Mouse (Mus musculus) urinary bladder, postnatal 36 days (tissue): ENCODE measurements around the gene Dolk.

Experiments used
- DNase-seq, 2 experiments: peaks; one replicate each; pipeline ENCODE4 v3.0.0; 2022; ENCODE audit warnings: low spot score in 2 of 2, mixed read lengths in 1 of 2

The Dolk gene

DNA sequence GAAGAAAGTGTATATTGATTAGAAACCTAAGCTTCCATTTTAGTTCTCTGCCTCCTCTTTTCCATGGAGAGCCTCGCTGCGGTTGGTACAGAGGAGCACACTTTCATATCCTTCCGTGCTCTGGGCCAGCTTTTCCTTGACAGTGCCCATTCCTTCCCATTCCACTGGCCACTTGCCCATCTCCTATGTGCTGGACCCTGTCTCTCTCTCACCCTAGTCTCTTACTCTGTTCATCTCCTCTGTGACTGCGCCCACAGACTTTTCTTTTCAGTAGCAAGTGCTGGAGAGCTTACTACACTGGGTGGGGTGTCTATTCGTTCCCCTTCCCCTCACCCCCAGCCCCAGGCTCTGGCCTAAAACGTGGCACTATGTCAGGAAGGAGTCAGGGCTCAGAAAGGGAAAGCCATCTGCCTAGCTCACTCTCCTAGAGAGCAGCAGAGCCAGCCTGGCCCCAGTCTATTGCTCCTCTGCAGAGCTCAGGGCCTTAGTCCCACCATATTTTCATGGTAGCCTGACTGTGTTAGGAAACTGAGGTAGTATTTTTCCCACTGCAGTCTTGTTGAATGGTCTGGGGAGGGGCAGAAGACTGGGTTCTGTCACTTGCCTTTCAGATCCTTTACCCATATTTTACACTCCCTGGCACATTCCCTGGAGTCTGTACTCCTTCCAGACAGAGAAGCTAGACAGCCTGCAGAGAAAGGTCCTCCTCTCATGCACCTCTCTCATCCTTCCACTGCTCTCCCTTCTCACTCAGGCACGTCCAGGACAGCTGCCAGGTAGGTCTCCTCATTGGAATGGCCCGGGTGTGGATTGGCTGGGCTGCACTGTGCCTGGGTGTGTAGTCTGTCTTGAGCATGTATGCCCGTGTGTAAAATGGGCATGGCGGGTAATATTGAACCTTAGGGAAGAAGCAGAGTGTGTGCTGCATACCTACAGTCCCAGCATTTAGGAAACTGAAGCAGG, 35.7 kb downstream of the Dolk start:
- no peak for DNase-seq

DNA sequence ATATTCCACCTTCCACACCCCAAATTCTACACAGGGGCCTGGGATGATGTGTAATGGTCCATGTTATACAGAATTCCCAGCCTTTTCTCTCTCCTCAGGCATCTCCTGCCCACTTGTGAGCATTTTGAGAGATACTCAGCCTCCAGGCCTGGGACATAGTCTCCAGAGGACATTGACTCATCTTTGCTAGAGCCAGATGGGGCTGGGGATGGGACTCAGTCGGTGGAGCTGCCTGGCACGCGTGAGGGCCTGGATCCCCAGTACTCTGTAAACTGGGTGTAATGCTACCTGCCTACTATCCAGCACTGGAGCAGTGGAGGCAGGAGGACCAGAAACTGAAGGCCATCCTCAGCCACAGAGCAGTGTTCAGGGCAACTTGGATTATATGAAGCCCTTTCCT, 37.0 kb downstream of the Dolk start:
- DNase-seq, result no peak

DNA sequence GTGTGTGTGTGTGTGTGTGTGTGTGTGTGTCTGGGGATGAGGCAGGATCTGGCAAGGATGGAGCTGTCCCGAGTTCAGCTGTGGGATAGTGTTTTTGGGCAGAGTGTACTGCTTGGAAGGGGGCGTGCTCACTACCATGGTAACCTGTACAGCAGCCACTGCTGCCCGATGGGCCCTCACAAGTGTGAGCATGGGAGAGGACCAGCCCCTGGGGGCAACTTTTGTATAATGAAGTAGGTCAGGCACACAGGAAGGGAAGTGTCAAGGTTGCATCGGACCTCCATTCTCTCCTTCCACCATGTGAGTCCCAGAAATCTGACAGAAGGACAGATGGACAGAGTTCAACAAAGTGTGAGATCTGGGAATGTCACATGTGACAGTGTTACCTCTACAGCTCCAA, 38.5 kb downstream of the Dolk start:
- no peak for DNase-seq

DNA sequence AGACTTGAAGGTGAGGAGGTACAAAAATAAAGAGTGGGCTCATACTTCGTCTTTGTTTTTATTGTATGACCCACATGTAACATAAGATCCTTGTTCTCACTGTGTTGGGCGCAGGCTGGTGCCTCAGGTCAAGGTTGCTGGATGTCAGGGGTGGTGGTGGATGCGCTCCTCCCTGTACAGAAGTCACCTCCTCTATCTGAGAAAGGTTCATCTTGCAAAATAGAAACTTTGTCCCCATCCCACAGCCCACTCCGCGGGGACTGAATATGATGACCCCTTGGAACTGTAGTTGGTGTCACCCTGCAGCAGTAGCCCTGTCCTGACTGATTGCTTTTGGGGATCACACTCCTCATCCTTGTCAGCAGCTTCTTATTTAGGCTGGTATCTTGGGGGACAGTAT, 39.1 kb downstream of the Dolk start:
- DNase-seq, result no peak

DNA sequence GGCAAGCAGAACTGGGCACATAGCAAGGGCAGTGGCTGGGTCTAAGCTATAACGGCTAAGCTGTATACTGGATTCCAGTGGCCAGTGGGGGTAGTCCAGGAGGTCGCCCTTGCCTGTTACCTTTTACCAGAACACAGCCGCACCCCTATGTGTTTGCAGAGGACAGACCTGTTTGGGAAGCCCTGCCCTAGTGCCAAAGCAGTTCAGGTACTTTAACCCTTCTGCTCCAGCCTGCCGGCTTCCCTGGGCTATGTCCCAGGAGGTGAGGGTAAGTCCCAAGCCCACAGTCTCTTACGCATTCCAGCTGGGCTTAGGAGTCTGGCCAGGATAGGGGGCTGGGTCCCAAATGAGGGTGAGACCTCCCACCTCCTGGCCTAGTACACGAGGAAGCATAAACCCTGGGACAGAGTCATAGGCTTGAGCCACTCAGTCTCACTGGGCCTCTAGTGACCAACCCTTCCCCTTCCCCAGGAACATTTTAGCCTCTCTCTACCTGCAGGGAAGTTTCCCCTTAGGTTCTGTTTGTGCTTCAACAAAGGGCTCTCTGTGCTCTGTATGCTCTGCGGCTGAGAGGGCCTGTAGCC, 41.4 kb downstream of the Dolk start:
- peak; percentile 52 to 60 for DNase-seq

DNA sequence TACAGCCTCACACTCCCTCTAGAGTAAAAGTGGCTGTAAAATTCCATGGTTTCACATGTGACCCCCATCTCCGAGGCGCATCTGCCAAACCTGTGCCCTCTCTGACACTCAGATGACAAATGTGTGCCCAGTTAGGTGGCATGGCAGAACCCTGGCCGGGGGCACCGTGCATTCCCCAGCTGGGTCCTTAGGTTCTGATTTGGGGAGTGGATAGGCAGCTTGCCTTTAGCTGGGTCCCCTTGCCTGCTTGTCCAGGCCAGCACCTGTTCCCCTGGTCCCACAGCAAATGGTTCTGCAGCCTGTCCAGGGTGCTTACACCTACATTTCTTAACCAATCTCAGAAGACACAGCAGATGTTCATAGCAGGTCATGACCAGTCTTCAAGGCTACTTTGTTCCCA, 42.7 kb downstream of the Dolk start:
- DNase-seq, result no peak

DNA sequence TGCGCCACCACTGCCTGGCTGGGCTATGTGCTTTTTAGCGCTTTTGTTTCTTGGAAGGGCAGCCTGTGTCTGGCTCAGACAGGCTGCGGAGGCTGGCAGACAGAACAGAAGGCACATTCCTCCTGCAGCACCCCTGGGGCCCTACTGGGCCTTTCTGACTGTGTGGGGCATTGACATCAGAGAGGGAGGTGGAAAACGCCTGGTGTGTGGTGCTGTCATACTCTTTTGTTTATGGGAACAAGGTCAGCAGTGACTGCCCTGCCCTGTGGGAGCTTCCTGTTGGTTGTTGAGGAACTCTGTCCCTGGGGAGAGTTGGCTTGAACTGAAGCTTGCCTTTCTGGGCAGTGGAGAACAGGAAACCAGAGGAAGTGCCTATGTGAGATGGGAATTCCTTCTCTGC, 43.6 kb downstream of the Dolk start:
- peak in 1 of 2 experiments; percentile 74 for DNase-seq

DNA sequence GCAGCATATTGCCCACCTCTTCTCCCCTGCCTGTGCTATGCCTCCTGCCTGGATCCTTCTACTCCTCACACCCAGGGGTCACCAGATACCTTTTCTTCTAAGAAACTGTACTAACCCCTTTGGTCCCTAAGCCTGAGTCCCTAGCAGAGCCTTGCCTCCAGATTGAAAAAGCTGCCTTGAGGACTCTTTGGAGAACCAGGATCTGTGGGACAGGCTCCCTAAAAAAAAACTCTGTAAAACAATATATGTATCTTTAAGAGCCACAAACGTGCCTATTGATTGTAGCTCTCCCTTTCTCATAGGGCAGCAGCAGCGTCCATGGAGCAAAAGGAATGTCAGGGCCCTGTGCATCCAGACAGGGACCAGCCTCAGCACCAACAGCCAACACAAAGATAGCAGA, 45.9 kb downstream of the Dolk start, which contains the start of gene Gm28035:
Gene Gm28035 (plus strand): TSS at position 301 of the 400 bp plus-strand sequence.
- no peak for DNase-seq

DNA sequence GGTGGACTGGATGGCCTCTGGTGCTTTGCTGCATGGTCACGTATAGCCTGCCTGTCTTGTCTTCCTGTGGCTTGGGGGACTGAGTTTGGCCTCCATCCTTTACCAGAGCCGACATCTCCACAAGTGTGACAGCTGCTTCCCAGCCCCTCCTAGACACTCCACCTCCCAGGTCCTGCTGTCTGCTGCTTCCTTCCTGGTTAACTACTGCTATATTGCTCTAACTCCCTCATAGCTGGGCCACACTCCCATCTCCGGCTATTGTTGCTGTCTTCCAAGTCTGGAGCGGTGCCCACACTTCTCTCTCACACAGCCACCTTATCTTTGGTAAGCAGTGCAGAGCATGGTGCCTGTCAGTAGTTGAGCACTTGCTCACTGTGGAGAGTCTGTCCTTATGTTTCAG, 46.4 kb downstream of the Dolk start:
- DNase-seq, result no peak

DNA sequence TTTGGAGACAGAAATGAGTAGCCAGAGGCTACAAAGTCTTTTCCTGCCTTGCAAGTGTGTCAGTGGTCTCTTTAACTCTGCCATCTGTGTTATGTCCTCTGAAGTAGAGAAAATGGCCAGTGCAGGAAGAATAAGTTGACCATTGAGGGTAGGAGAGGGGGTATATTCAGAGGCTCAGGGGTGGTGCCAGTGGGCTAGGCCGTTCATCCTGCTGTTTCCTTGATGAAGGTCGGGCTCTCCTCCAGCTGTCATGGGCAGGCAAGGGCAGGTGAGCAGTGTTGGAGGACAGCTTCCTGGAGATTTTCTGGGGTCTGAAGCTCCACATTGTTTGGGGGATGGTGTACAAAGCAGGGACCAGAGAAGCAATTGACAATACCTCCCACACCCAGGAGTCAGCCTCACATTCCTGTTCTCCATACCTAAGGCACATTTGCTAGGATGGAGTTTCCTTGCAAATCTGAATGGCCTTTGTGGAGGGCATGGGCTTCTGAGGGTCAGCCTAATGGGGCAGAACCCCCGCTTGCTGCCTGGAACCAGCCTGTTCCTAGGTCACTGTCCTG, 47.1 kb downstream of the Dolk start:
- no peak for DNase-seq

DNA sequence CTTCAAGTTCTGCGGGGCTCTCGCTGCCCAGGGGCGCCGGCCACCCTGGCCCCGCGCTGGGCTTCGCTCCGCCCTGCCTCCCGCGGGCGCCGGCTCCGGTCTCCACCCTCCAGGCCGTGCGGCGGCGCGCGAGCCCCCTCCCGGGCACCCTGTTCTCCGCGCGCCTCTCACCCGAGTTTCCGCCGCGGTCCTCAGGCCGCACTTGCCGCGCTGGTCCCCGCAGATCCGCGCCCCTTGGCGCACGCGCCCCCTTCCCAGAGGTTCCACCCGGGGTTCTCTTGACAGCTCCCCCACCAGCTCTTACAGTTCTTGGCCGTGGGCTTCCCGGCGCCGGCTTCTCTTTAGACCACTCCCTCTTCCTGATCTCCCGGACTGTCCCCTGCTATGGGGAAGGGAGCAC, 48.3 kb downstream of the Dolk start:
- DNase-seq, result peak; percentile 59 to 69

DNA sequence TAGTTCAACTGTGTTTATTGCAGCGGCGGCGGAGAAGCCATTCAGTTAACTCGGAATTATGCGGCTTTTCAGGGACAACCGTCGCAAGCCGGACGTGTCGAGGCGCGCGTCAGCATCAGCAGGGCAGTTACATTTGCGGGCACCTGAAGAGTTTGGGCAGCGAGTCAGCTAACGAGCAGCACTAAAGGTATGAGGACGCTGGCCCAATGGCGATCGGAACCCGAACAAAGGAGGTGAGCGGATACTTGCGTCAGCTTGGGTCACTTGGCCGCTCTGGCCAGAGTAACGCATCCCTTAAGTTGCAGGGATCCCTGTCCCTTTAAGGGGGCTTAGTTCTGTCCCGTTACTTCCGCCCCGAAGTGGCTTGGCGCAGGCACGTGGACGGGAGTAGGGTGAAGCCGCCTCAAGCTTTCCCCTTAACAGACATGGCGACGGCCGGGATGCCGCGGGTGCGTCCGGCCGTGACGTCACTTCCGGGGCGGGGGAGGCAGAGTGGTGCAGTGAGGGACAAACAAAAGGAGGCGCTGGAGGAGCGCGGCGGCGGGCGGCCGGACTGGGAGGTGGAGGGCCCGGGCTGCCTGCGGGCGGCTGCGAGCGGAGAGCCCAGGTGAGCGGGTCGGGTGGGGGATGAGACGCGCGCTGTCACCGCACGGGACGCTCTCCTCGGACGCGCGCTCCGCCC, 48.8 kb downstream of the Dolk start, which contains the start of gene Lrrc8a:
Gene Lrrc8a (plus strand): TSS at position 517 of the 682 bp plus-strand sequence.
- peak; percentile 100 for DNase-seq

DNA sequence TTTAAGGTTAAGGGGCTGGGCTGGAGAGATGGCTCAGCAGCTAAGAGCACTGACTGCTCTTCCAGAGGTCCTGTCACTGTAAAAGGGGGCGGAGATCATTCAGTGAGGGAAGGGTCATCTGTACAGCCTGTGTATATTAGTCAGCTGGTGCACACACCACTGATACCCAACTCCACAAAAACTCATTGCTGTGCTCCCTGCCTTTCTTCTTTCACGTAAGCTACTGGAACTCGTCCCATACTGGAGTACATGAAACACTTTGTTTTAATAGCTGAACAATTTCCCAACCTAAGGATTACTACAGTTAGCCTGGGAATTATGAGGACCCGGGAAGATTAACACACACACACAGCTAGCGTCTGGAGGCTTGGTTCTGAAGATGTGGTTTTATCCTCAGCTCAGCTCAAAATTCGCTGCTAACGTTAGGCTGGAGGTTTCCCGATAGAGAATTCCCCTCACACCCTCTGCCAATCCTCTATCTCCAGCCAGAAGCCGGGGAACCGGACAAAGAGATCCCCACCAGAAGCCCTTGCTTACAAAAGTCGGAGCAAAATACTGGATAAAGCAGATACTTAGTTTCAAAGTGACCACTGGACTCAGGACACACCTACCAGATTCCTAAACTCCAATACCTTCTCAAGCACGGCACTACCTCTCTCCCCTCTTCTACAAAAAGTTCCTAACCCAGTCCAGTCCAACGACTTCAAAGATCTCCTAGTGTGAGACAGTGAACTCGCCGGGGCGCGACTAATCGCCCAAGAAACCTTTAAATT, 49.5 kb downstream of the Dolk start:
- DNase-seq, result no peak

DNA sequence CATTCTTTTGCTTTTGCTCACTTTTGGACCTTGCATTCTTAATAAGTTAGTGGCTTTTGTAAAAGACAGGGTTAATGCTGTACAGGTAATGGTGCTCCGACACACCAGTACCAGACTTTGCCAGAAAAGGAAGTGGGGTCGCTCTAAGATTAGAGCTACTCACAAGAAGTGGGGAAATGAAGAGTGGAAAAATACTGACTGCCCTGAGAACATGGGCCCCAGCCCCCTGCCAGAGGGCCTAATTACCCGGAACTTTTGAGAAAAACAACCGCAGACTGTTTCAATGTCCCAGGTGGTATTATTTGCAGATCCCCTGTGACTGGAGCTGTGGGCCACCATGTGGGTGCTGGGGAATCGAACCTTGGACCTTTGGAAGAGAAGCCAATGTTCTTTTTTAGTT, 50.5 kb downstream of the Dolk start:
- DNase-seq, result no peak
